Mouse (Mus musculus) macrophage (primary cell): Measurements from ENCODE around the gene Agfg2. TPM values are rescaled to one million over a fixed set of nuclear protein-coding genes. Genes with fewer than 3 reads are reported as not detected.
"Not testable (repeated sequence)": the region's sequence is repeated elsewhere in the genome, so short reads cannot be mapped to it uniquely, and the experiment has no call there.

Experiments used
- H3K27ac ChIP-seq: fragments of 350-480 bp; formaldehyde crosslinking; 2 replicates; pipeline ENCODE4 v1.9.0; 2021
- H3K36me3 ChIP-seq: fragments of 350-480 bp; formaldehyde crosslinking; 2 replicates; pipeline ENCODE4 v1.9.0; 2021; ENCODE audit errors: inconsistent target
- H3K4me3 ChIP-seq: fragments of 350-480 bp; formaldehyde crosslinking; 2 replicates; pipeline ENCODE4 v1.9.0; 2021; ENCODE audit errors: inconsistent target
- H3K79me2 ChIP-seq: fragments of 350-480 bp; formaldehyde crosslinking; 2 replicates; pipeline ENCODE4 v1.9.0; 2021; ENCODE audit errors: inconsistent target
- WGBS: methylation state at CpG from one replicate; pipeline ENCODE4 v1.1.7; 2026; ENCODE audit warnings: inconsistent platforms; ENCODE audit not compliant: missing documents; 5-methylcytosine and 5-hydroxymethylcytosine counted together
- polyA plus RNA-seq: library from polyadenylated mRNA; stranded (reverse); fragments of 250-400 nt; gene quantifications from 3 replicates; pipeline ENCODE4 v1.2.4, GENCODE M21; 2018; ENCODE audit warnings: inconsistent platforms

Agfg2 gene
- polyA plus RNA-seq, 1 experiment from 2014 or later: 12.1 TPM

GRCm38 (mm10) chr5:137615347-137615746, 69.2 kb downstream of the Agfg2 start:
- Histone ChIP-seq H3K27ac (no peak overlapping the region), H3K4me3 (no peak overlapping the region), H3K36me3 (no peaks in the 10 kb centered on the region), H3K79me2 (no peaks in the 10 kb centered on the region)
- 85% methylated on average over 7 of the region's 7 CpGs for WGBS

GRCm38 (mm10) chr5:137614921-137615320, 69.6 kb downstream of the Agfg2 start:
- H3K79me2 ChIP-seq, H3K27ac ChIP-seq, H3K4me3 ChIP-seq, H3K36me3 ChIP-seq: not testable (repeated sequence)
- WGBS: 82% methylated on average over 2 of the region's 2 CpGs

GRCm38 (mm10) chr5:137613550-137613949, 71.0 kb downstream of the Agfg2 start, which contains the start of gene Pcolce:
Pcolce (minus strand) TSS chr5:137613784.
- Histone ChIP-seq H3K79me2 (no peaks in the 10 kb centered on the region), H3K36me3 (no peaks in the 10 kb centered on the region), H3K27ac (no peak within 1 kb of the TSS), H3K4me3 (no peak within 1 kb of the TSS)
- WGBS: 90% methylated on average over 11 of the region's 11 CpGs

- Histone ChIP-seq H3K79me2 (no peaks in the 10 kb centered on the region), H3K36me3 (no peaks in the 10 kb centered on the region), H3K27ac (no peak overlapping the region), H3K4me3 (no peak overlapping the region)
- 95% methylated on average over 5 of the region's 5 CpGs for WGBS
Measured at GRCm38 (mm10) chr5:137613076-137613475, 71.5 kb downstream of the Agfg2 start.

- no peaks in the 10 kb centered on the region for H3K36me3 ChIP-seq
- 73% methylated on average over 3 of the region's 6 CpGs for WGBS
- H3K4me3 ChIP-seq: no peak overlapping the region
- H3K79me2 ChIP-seq: no peaks in the 10 kb centered on the region
- H3K27ac ChIP-seq: no peak overlapping the region
Measured at GRCm38 (mm10) chr5:137611245-137611602, 73.3 kb downstream of the Agfg2 start.

- H3K4me3 ChIP-seq: no peak overlapping the region
- H3K79me2 ChIP-seq: no peaks in the 10 kb centered on the region; the same call in 1 of the 2 replicates
- H3K36me3 ChIP-seq: no peaks in the 10 kb centered on the region
- WGBS: 75% methylated on average over 12 of the region's 12 CpGs
- H3K27ac ChIP-seq: no peak overlapping the region
Measured at GRCm38 (mm10) chr5:137610548-137611244, 73.8 kb downstream of the Agfg2 start.

GRCm38 (mm10) chr5:137610056-137610455, 74.5 kb downstream of the Agfg2 start:
- 87% methylated on average over 3 of the region's 4 CpGs for WGBS
- Histone ChIP-seq H3K27ac (no peak overlapping the region), H3K79me2 (no peaks in the 10 kb centered on the region; the same call in 1 of the 2 replicates), H3K36me3 (no peaks in the 10 kb centered on the region), H3K4me3 (no peak overlapping the region)

- no peaks in the 10 kb centered on the region for H3K36me3 ChIP-seq
- H3K4me3 ChIP-seq: no peak overlapping the region
- no peaks in the 10 kb centered on the region; the same call in 1 of the 2 replicates for H3K79me2 ChIP-seq
- H3K27ac ChIP-seq: no peak overlapping the region
- WGBS: 84% methylated on average over 3 of the region's 3 CpGs
Measured at GRCm38 (mm10) chr5:137609292-137609691, 75.2 kb downstream of the Agfg2 start.

- 86% methylated on average over 16 of the region's 23 CpGs for WGBS
- no peaks in the 10 kb centered on the region for H3K36me3 ChIP-seq
- H3K79me2 ChIP-seq: peaks cover 2% of the 10 kb centered on the region; the same call in 1 of the 2 replicates
- H3K4me3 ChIP-seq: no peak overlapping the region
- H3K27ac ChIP-seq: no peak overlapping the region
Measured at GRCm38 (mm10) chr5:137608654-137609190, 75.8 kb downstream of the Agfg2 start.

GRCm38 (mm10) chr5:137607860-137608653, 76.5 kb downstream of the Agfg2 start:
- Histone ChIP-seq H3K36me3 (no peaks in the 10 kb centered on the region), H3K4me3 (no peak overlapping the region), H3K27ac (no peak overlapping the region), H3K79me2 (peaks cover 9% of the 10 kb centered on the region; the same call in 1 of the 2 replicates)
- WGBS: 83% methylated on average over 24 of the region's 26 CpGs

- H3K36me3 ChIP-seq: no peaks in the 10 kb centered on the region
- 0% methylated on average over 22 of the region's 22 CpGs for WGBS
- H3K27ac ChIP-seq: peak overlapping the region; percentile 98
- H3K4me3 ChIP-seq: peak overlapping the region; percentile 67
- peaks cover 33% of the 10 kb centered on the region for H3K79me2 ChIP-seq
Measured at GRCm38 (mm10) chr5:137601365-137601729, 83.2 kb downstream of the Agfg2 start.

- under 1% methylated on average over 41 of the region's 41 CpGs for WGBS
Measured at GRCm38 (mm10) chr5:137600619-137601364, 83.7 kb downstream of the Agfg2 start, which contains the start of gene Mospd3. Mospd3 (minus strand) TSS chr5:137601058.

More at GRCm38 (mm10) chr5:137600619-137601364, 83.7 kb downstream of the Agfg2 start, which contains the start of gene Mospd3:
- peak within 1 kb of the TSS; percentile 98 for H3K27ac ChIP-seq
- peaks cover 33% of the 10 kb centered on the region for H3K79me2 ChIP-seq
- peak within 1 kb of the TSS; percentile 67 for H3K4me3 ChIP-seq
- no peaks in the 10 kb centered on the region for H3K36me3 ChIP-seq
